Mouse (Mus musculus): ENCODE results near the gene 4921517D22Rik. TPM values are rescaled to one million over a fixed set of nuclear protein-coding genes. Genes with fewer than 3 reads are reported as not detected.

The 4921517D22Rik gene
- polyA plus RNA-seq, 1 experiment from 2014 or later = not detected

DNA sequence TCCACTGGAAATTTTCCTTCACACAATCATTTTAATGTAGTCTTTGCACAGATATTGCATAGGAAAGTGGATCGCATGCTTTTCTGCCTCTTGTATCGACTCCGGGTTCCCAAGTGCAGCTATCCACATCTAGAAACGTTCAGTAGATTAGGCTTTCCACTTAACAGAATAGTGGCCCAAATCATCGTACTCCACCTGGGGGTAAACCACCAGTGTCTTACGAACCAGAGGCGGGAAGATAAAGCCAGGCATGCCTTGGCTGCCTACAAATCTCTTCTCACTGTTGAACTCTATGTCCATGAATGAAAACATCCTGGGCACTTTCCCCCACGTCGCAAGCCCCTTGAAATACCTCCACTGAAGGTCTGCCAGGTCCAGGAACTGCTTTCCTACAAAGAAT is 4.6 kb downstream of the 4921517D22Rik start:
- no peaks in the 10 kb centered on the region for H3K9me3 ChIP-seq
- ATAC-seq (ENCODE audit: low FRiP score, low read depth) = no peak
- no peaks in the 10 kb centered on the region for H3K36me3 ChIP-seq
- no peaks in the 10 kb centered on the region for H3K27me3 ChIP-seq
- no peak overlapping the region for H3K4me2 ChIP-seq (replicated peaks)
- no peak overlapping the region for H3K9ac ChIP-seq
- no peak overlapping the region for H3K27ac ChIP-seq
- no peaks in the 10 kb centered on the region for H3K4me1 ChIP-seq
- WGBS = 86% methylated on average over 9 of the region's 9 CpGs
- H3K4me3 ChIP-seq = no peak overlapping the region

DNA sequence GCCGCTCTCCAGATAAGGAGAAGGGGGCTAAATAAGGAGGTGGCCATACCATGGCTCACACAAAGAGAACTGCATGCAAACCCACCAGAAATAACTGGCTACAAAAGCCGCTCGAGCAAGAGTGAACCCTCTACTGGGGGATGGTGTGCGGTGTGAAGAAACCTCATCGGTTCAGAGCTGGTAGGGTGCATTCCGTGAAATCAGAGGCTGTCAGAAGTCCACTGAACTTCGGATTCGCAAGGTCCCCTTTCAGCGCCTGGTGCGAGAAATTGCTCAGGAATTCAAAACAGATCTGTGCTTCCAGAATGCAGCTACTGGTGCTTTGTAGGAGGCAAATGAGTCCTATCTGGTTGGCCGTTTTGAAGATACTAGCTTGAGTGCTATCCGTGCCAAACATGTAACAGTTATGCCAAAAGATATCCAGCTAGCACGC is 5.6 kb downstream of the 4921517D22Rik start:
- H3K27ac ChIP-seq = no peak overlapping the region
- H3K4me1 ChIP-seq = no peaks in the 10 kb centered on the region
- no peak overlapping the region for H3K4me2 ChIP-seq (replicated peaks)
- H3K9me3 ChIP-seq = no peaks in the 10 kb centered on the region
- H3K27me3 ChIP-seq = no peaks in the 10 kb centered on the region
- no peaks in the 10 kb centered on the region for H3K36me3 ChIP-seq
- WGBS = 73% methylated on average over 13 of the region's 13 CpGs
- H3K9ac ChIP-seq = no peak overlapping the region
- H3K4me3 ChIP-seq = no peak overlapping the region
- ATAC-seq (ENCODE audit: low FRiP score, low read depth) = no peak

DNA sequence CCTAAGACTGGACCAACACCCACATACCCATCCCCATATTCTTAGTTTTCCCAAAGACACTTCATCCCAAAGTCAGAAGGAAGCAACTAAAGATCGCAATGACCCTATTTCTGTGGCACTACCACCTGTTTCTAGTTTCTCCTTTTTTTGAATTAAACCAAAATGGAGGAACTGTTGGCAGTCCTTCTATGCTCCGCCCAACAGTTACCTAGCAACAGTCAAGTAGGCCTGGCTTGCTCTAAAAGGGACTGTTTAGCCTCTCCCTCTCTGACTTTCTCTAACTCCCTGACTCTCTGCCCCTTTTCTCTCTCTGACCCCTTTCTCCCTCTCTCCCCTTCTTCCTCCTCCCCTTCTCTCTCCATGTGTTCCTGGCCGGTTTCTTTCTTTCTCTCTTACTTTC is 8.7 kb downstream of the 4921517D22Rik start:
- H3K27ac ChIP-seq = no peak overlapping the region
- H3K27me3 ChIP-seq = no peaks in the 10 kb centered on the region
- no peak for ATAC-seq (ENCODE audit: low FRiP score, low read depth)
- H3K4me3 ChIP-seq = no peak overlapping the region
- WGBS = 83% methylated on average over 3 of the region's 3 CpGs
- H3K4me1 ChIP-seq = no peaks in the 10 kb centered on the region
- H3K9me3 ChIP-seq = no peaks in the 10 kb centered on the region
- H3K36me3 ChIP-seq = no peaks in the 10 kb centered on the region
- no peak overlapping the region for H3K9ac ChIP-seq
- no peak overlapping the region for H3K4me2 ChIP-seq (replicated peaks)

DNA sequence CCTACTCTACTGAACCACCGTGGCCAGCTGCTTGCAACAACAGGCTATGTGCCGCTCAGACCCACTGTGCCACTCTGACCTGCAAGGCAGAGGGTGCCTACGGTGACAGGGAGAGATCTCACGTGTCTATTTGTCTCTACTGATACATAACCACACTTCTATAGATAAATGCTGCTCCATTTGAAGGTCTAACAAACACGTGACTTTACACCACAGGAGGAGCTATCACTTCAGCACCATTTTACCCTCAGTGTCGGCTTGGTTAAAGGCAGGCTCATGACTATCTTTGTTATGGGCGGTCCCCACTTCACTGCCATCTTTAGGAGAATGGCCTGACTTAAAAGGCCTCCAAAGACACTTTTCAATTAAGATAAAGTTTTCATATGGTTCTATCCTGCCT is 11.3 kb downstream of the 4921517D22Rik start:
- H3K4me1 ChIP-seq = no peaks in the 10 kb centered on the region
- WGBS = 27% methylated on average over 7 of the region's 7 CpGs
- no peak overlapping the region for H3K4me3 ChIP-seq
- no peak for ATAC-seq (ENCODE audit: low FRiP score, low read depth)
- H3K27me3 ChIP-seq = no peaks in the 10 kb centered on the region
- H3K9me3 ChIP-seq = no peaks in the 10 kb centered on the region
- H3K36me3 ChIP-seq = no peaks in the 10 kb centered on the region
- H3K4me2 ChIP-seq (replicated peaks) = no peak overlapping the region
- H3K9ac ChIP-seq = no peak overlapping the region
- no peak overlapping the region for H3K27ac ChIP-seq

DNA sequence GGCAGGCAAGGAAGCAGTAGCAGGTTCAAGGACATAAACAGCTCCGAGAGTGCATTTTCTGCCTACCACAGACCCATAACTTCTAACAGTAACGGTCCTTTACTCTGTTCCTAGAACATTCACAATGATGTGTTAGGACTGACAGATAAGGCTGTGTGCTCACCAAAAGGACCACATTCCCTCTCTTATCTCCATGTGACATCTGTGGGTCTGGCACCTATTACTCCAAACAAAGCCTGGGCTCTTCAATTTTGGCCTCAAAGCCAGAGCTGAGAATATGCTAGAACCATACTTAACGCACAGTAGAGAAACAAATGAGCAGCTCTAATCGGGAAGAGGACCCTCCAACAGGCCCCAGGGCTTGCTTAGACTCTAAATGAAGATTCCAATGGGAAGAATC is 14.0 kb downstream of the 4921517D22Rik start:
- no peak overlapping the region for H3K9ac ChIP-seq
- H3K27me3 ChIP-seq = no peaks in the 10 kb centered on the region
- no peak overlapping the region for H3K27ac ChIP-seq
- no peaks in the 10 kb centered on the region for H3K4me1 ChIP-seq
- 61% methylated on average over 4 of the region's 4 CpGs for WGBS
- H3K36me3 ChIP-seq = no peaks in the 10 kb centered on the region
- H3K9me3 ChIP-seq = no peaks in the 10 kb centered on the region
- H3K4me3 ChIP-seq = no peak overlapping the region
- no peak overlapping the region for H3K4me2 ChIP-seq (replicated peaks)
- ATAC-seq (ENCODE audit: low FRiP score, low read depth) = no peak

DNA sequence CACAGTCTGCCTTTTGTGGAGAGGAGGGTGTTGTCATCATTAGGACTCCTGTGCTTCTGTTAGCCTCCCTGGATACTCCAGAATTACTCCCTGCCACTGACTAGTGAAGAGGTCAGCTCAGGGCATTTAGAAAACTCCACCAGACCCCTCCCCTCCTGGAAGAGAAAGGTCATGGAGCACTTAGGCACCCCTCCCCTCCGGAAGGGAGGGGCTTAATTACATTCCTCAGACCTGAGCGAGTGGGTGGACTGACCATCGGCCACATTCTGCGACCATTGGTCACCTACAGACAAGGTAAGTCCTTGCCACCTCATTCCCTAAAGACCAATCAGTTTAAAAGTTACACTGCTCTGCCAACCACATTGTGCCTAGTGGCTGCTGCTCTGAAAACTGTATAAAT is 14.6 kb downstream of the 4921517D22Rik start:
- Histone ChIP-seq H3K4me2 (replicated peaks) (no peak overlapping the region), H3K27ac (no peak overlapping the region), H3K27me3 (no peaks in the 10 kb centered on the region), H3K36me3 (no peaks in the 10 kb centered on the region), H3K9ac (no peak overlapping the region), H3K4me3 (no peak overlapping the region), H3K9me3 (no peaks in the 10 kb centered on the region), H3K4me1 (peaks cover 5% of the 10 kb centered on the region)
- ATAC-seq (ENCODE audit: low FRiP score, low read depth) = no peak
- whole genome bisulfite sequencing = 48% methylated on average over 4 of the region's 4 CpGs

DNA sequence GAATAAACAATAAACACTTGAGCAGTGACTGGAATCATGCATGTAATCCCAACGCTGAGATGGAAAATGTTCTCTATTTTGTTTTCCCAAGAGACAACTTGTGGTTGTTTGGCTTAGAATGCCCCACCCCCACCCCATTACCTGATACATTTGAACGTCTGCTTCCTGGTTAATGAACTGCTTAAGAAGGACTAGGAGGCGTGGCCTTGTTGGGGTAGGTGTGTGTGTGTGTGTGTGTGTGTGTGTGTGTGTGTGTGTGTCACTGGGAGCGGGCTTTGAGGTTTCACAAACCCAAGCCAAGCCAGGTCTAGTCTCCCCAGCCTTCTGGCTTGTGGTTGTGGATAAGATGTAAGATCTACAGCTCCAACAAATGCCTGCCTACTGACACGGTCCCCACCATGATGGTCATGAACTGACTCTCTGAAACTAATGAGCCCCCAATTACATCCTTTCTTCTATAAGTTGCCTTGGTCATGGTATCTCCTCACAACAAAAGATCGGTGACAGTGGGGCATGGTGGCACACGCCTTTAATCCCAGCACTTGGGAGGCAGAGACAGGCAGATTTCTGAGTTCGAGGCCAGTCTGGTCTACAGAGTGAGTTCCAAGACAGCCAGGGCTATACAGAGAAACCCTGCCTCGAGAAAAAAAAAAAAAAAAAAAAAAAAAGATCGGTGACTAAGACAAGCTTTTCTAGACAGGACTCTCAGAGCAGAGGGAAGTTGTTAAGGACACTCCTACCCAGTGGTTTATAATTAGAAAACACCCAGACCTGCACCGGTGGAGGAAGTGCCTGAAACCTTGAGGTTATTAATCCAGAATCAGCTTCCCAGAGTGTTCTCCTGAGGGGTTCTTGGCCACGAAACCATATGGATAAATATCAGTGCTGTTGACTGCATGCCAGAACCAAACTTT is 17.3 kb downstream of the 4921517D22Rik start:
- peak overlapping the region; percentile 75; the same call in 1 of the 2 replicates for H3K4me3 ChIP-seq
- H3K27ac ChIP-seq = no peak overlapping the region
- peaks cover 21% of the 10 kb centered on the region for H3K4me1 ChIP-seq
- no peaks in the 10 kb centered on the region for H3K9me3 ChIP-seq
- WGBS = 68% methylated on average over 12 of the region's 12 CpGs
- H3K27me3 ChIP-seq = no peaks in the 10 kb centered on the region
- H3K36me3 ChIP-seq = no peaks in the 10 kb centered on the region
- no peak overlapping the region for H3K9ac ChIP-seq
- H3K4me2 ChIP-seq (replicated peaks) = no peak overlapping the region
- ATAC-seq (ENCODE audit: low FRiP score, low read depth) = no peak

DNA sequence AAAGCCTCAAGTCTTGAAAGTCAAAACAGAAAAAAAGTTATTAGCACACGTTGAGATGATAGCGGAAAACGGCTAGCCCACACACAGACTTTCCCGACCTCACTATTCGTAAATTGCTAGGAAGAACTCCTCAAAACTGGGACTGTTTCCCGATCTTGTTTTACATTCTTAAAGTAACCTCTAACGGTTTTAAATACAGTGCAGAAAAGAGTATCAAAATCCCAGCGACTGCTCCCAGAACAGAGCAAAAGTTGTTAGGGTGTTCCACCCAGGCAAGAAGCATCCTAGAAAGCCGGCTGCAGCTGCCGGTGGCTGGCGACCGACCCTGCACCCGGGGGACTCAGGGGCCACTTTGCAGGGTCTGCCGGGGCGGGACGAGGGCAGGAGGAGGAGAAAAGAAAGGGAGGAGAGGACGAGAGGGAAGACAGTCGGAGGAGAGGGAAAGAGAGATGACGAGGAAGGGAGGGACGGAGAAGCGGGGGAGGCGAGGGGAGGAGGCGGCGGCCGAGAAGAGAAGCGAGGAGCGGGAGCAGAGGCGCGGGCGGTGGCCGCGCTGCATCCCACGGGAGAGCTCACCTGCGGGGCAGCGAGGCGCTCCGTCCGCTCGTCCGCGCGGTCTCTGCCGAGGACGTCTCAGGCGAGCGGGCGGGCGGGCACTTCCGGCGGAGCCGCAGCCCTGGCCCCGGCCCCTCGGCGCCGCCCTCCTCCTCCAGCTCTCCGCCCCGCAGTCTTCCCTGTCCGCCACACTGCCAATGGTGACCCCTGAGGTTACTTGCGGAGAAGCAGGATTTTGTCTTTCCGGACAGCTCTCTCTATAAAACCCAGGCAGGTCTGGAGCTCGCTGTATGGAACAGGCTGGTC is 18.5 kb downstream of the 4921517D22Rik start, which contains the start of gene Golm1:
Golm1 (minus strand) TSS at position 661 of the 861 bp plus-strand sequence.
- Histone ChIP-seq H3K9ac (peak within 1 kb of the TSS; percentile 80), H3K4me3 (peak within 1 kb of the TSS; percentile 75), H3K4me2 (replicated peaks) (peak within 1 kb of the TSS; percentile 84), H3K36me3 (no peaks in the 10 kb centered on the region), H3K27me3 (no peaks in the 10 kb centered on the region), H3K9me3 (no peaks in the 10 kb centered on the region), H3K27ac (peak within 1 kb of the TSS; percentile 72; the same call in 1 of the 2 replicates), H3K4me1 (peaks cover 21% of the 10 kb centered on the region)
- peak; percentile 73 for ATAC-seq (ENCODE audit: low FRiP score, low read depth)
- under 1% methylated on average over 40 of the region's 61 CpGs for WGBS

DNA sequence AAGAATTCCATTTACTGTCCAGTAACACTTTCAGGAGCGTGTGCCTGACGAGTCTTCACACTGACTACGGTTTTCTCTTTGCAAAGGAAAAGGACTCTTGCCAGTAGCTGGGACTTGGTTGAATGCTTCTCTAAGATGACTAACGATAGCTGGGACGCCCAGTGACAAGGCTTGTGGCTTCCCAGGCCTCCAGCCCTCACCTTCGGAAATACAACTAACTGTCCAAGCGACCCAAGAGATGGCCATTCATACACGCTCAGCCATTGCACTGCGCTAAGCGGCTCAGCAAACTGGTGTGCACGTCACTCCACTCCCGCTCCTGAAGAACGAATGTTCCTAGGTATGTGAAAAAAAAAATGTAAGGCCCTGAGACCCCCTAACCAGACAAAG is 19.2 kb downstream of the 4921517D22Rik start:
- WGBS = 2% methylated on average over 13 of the region's 13 CpGs
- Histone ChIP-seq H3K27me3 (no peaks in the 10 kb centered on the region), H3K9ac (peak overlapping the region; percentile 80), H3K9me3 (no peaks in the 10 kb centered on the region), H3K27ac (0 out of 2 replicates have a peak overlapping the region, but pooled peaks have one; percentile 39), H3K4me3 (peak overlapping the region; percentile 75), H3K4me1 (peaks cover 21% of the 10 kb centered on the region), H3K4me2 (replicated peaks) (peak overlapping the region; percentile 84), H3K36me3 (no peaks in the 10 kb centered on the region)
- no peak for ATAC-seq (ENCODE audit: low FRiP score, low read depth)

DNA sequence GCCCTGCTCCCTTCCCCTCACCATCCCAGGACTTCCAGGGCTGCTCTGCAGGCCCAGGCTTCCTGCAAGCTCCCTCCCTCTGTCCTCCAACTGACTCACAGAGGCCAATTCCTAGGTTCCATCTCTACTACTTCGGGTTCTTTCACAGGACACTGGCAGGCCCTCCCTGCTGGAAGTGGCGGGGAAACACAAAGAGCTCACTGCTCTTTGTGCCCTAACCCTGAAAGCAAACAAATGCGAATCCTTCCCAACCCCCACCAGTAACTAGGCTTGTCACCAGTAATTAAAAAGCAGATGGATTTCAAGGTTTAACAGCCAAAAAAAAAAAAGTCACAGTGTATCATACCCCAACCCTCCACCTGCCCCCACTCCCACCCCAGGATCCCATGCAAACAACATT is 19.7 kb downstream of the 4921517D22Rik start:
- H3K27ac ChIP-seq = no peak overlapping the region
- H3K9ac ChIP-seq = peak overlapping the region; percentile 80; the same call in 1 of the 2 replicates
- ATAC-seq (ENCODE audit: low FRiP score, low read depth) = no peak

DNA sequence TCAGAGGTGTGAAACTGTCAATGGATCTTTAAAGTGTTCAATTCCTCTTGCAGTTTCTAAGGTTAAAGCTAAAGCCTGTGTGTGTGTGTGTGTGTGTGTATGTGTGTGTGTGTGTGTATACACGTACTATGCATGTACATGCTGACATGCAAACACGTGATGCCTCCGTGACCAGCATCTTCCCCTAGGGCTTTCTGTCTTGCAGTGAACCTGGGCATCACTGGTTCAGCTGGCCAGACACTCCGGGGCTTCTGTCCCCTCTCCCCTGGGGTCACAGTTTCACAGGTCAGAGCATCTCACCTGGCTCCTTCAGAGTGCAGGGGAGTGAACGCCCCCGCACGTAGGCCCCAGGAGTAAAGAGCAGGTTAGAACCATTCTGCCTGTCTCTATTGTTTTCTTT is 20.3 kb downstream of the 4921517D22Rik start:
- Histone ChIP-seq H3K27ac (no peak overlapping the region), H3K36me3 (no peaks in the 10 kb centered on the region), H3K4me3 (no peak overlapping the region), H3K4me1 (peaks cover 28% of the 10 kb centered on the region), H3K4me2 (replicated peaks) (peak overlapping the region; percentile 84), H3K9ac (no peak overlapping the region), H3K27me3 (no peaks in the 10 kb centered on the region), H3K9me3 (no peaks in the 10 kb centered on the region)
- WGBS = 57% methylated on average over 7 of the region's 7 CpGs
- no peak for ATAC-seq (ENCODE audit: low FRiP score, low read depth)

More for the DNA sequence above, 19.7 kb downstream of the 4921517D22Rik start:
- Histone ChIP-seq H3K4me2 (replicated peaks) (peak overlapping the region; percentile 84), H3K4me1 (peaks cover 22% of the 10 kb centered on the region), H3K36me3 (no peaks in the 10 kb centered on the region), H3K27me3 (no peaks in the 10 kb centered on the region), H3K9me3 (no peaks in the 10 kb centered on the region), H3K4me3 (peak overlapping the region; percentile 75)
- 11% methylated on average over 3 of the region's 3 CpGs for WGBS

DNA sequence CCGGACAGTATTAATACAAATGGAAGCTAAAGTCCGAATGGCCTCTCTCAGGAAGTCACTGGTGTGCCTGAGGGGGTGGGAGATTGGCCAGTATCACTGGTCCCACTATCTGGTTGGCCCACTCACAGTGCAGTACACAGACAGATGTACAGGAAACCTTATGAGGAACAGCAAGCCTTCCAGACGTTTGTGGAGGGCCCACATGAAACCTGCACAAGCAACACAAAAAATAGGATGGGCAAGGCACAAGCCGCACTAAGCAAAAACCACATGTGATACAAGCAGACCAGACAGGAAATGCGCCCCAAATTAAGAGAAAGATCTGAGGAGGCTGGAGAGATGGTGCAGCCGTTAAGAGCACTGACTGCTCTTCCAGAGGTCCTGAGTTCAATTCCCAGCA is 21.7 kb downstream of the 4921517D22Rik start:
- H3K9ac ChIP-seq = no peak overlapping the region
- peaks cover 32% of the 10 kb centered on the region for H3K4me1 ChIP-seq
- no peak for ATAC-seq (ENCODE audit: low FRiP score, low read depth)
- 61% methylated on average over 6 of the region's 6 CpGs for WGBS
- no peaks in the 10 kb centered on the region for H3K36me3 ChIP-seq
- no peak overlapping the region for H3K27ac ChIP-seq
- H3K4me2 ChIP-seq (replicated peaks) = no peak overlapping the region
- no peak overlapping the region for H3K4me3 ChIP-seq
- H3K9me3 ChIP-seq = no peaks in the 10 kb centered on the region
- no peaks in the 10 kb centered on the region for H3K27me3 ChIP-seq
